8 mouse cellular contexts compared by ENCODE assay signal in genomic region chr13:63565320-63566017, GRCm38 (mm10). TPM values are rescaled to one million over a fixed set of nuclear protein-coding genes. Genes with fewer than 3 reads are reported as not detected.
DNase-seq lines count a peak whose midpoint lies in the region; ATAC-seq and TF ChIP-seq lines count a peak whose summit lies in the region.

No protein-coding gene starts in this region.

- peaks cover 2% of the 10 kb centered on the region; the same call in 1 of the 2 replicates for H3K27me3 ChIP-seq in embryonic facial prominence, embryonic 12.5 days
- H3K27me3 ChIP-seq in hindbrain, embryonic 16.5 days (replicated peaks; ENCODE audit: control insufficient read depth, insufficient read depth, low read length): peaks cover 5% of the 10 kb centered on the region
- no peaks in the 10 kb centered on the region for H3K27me3 ChIP-seq in lung, postnatal 0 days (replicated peaks; ENCODE audit: insufficient read depth, low read length)
- no peaks in the 10 kb centered on the region for H3K27me3 ChIP-seq in stomach, embryonic 14.5 days (ENCODE audit: control insufficient read depth, insufficient read depth, low read length)

- peaks cover 26% of the 10 kb centered on the region for H3K4me1 ChIP-seq in embryonic facial prominence, embryonic 12.5 days
- peaks cover 24% of the 10 kb centered on the region for H3K4me1 ChIP-seq in hindbrain, embryonic 16.5 days (ENCODE audit: control insufficient read depth, insufficient read depth, low read depth, low read length)
- peaks cover 10% of the 10 kb centered on the region; the same call in 1 of the 2 replicates for H3K4me1 ChIP-seq in lung, postnatal 0 days (ENCODE audit: insufficient read depth, low read depth, low read length)
- peaks cover 9% of the 10 kb centered on the region; the same call in 1 of the 2 replicates for H3K4me1 ChIP-seq in stomach, embryonic 14.5 days (ENCODE audit: control insufficient read depth, insufficient read depth, low read length)

- peak; percentile 40 to 57 for DNase-seq in left cerebral cortex, postnatal 25 days (ENCODE audit: low spot score in 2 of 2)
- DNase-seq in left cerebral cortex, adult 11 months (ENCODE audit: low spot score): no peak
- peak; percentile 57 for DNase-seq in ZHBTc4 (ENCODE audit: low read depth, low spot score)
- no peak for DNase-seq in lung, postnatal 0 days (ENCODE audit: low spot score)
- no peak for DNase-seq in layer of hippocampus, postnatal 14 days (ENCODE audit: low spot score in 2 of 2)

- no peak for ATAC-seq in embryonic facial prominence, embryonic 12.5 days (ENCODE audit: insufficient number of reproducible peaks, insufficient read depth, low FRiP score, low TSS enrichment)
- ATAC-seq in hindbrain, embryonic 16.5 days: no peak
- no peak for ATAC-seq in lung, postnatal 0 days
- ATAC-seq in stomach, embryonic 14.5 days (ENCODE audit: insufficient number of reproducible peaks, insufficient read depth, low FRiP score, low read depth): no peak

- no peaks in the 10 kb centered on the region for H3K36me3 ChIP-seq in embryonic facial prominence, embryonic 12.5 days
- no peaks in the 10 kb centered on the region for H3K36me3 ChIP-seq in hindbrain, embryonic 16.5 days (ENCODE audit: control insufficient read depth, insufficient read depth, low read length)
- no peaks in the 10 kb centered on the region; the same call in 1 of the 2 replicates for H3K36me3 ChIP-seq in lung, postnatal 0 days (ENCODE audit: insufficient read depth, low read length)
- peaks cover 18% of the 10 kb centered on the region for H3K36me3 ChIP-seq in stomach, embryonic 14.5 days (ENCODE audit: control insufficient read depth, insufficient read depth, low read length)

- under 1% methylated on average over 82 of the region's 99 CpGs for WGBS in embryonic facial prominence, embryonic 12.5 days
- under 1% methylated on average over 50 of the region's 99 CpGs for WGBS in hindbrain, embryonic 16.5 days
- WGBS in lung, postnatal 0 days: under 1% methylated on average over 57 of the region's 99 CpGs
- WGBS in stomach, embryonic 14.5 days: under 1% methylated on average over 78 of the region's 99 CpGs

- peak overlapping the region; percentile 98 for H3K4me3 ChIP-seq in embryonic facial prominence, embryonic 12.5 days
- peak overlapping the region; percentile 93 for H3K4me3 ChIP-seq in hindbrain, embryonic 16.5 days (ENCODE audit: low read length)
- peak overlapping the region; percentile 87 for H3K4me3 ChIP-seq in lung, postnatal 0 days (ENCODE audit: low read depth, low read length)
- H3K4me3 ChIP-seq in stomach, embryonic 14.5 days (ENCODE audit: low read depth, low read length): peak overlapping the region; percentile 95

- intact Hi-C loops in left cerebral cortex, postnatal 25 days (cut with DNase I): loop anchor here (2.0 to 5.0 kb wide), 5 partner anchors 77 to 597 kb away; partner anchors contain the start of gene Habp4

- no peak for TF ChIP-seq CTCF in lung, postnatal 0 days (IDR thresholded peaks at IDR 0.05)

- H3K9me3 ChIP-seq in embryonic facial prominence, embryonic 12.5 days: no peaks in the 10 kb centered on the region
- H3K9me3 ChIP-seq in hindbrain, embryonic 16.5 days (ENCODE audit: control insufficient read depth, low read length): no peaks in the 10 kb centered on the region
- no peaks in the 10 kb centered on the region for H3K9me3 ChIP-seq in lung, postnatal 0 days (ENCODE audit: low read length)
- no peaks in the 10 kb centered on the region for H3K9me3 ChIP-seq in stomach, embryonic 14.5 days (ENCODE audit: control insufficient read depth, low read depth, low read length)

- no peak for TF ChIP-seq EP300 in lung, postnatal 0 days (IDR thresholded peaks at IDR 0.05)

- peak overlapping the region; percentile 95 for H3K4me2 ChIP-seq in embryonic facial prominence, embryonic 12.5 days (replicated peaks)
- H3K4me2 ChIP-seq in hindbrain, embryonic 16.5 days (ENCODE audit: low read length): peak overlapping the region; percentile 98
- peak overlapping the region; percentile 91 for H3K4me2 ChIP-seq in lung, postnatal 0 days (replicated peaks; ENCODE audit: low read depth, low read length)
- H3K4me2 ChIP-seq in stomach, embryonic 14.5 days (replicated peaks; ENCODE audit: low read depth, low read length): peak overlapping the region; percentile 95

- H3K27ac ChIP-seq in embryonic facial prominence, embryonic 12.5 days: peak overlapping the region; percentile 100
- peak overlapping the region; percentile 98 for H3K27ac ChIP-seq in hindbrain, embryonic 16.5 days (ENCODE audit: low read depth, low read length)
- peak overlapping the region; percentile 98 for H3K27ac ChIP-seq in lung, postnatal 0 days (ENCODE audit: low read length)
- peak overlapping the region; percentile 99 for H3K27ac ChIP-seq in stomach, embryonic 14.5 days (ENCODE audit: low read length)

- peak overlapping the region; percentile 100 for H3K9ac ChIP-seq in embryonic facial prominence, embryonic 12.5 days
- H3K9ac ChIP-seq in hindbrain, embryonic 16.5 days (ENCODE audit: low read depth, low read length): peak overlapping the region; percentile 95
- H3K9ac ChIP-seq in lung, postnatal 0 days (replicated peaks; ENCODE audit: low read depth): peak overlapping the region; percentile 86
- H3K9ac ChIP-seq in stomach, embryonic 14.5 days (replicated peaks; ENCODE audit: low read depth, low read length): peak overlapping the region; percentile 100

RNA-seq across cellular contexts. Expression of gene Ptch1, which starts 7.9 kb away (rescaled TPM):
- total RNA-seq in left cerebral cortex, postnatal 25 days (2021): 10 to 100 TPM; 44.5 to 48.0 TPM
- 24.9 and 29.2 TPM in 2 replicates for polyA plus RNA-seq in embryonic facial prominence, embryonic 12.5 days (2016; fragmentation: Nextera tagmentation; extraction: Ambion mirVana)
- polyA plus RNA-seq in hindbrain, embryonic 16.5 days (2015; fragmentation: Nextera tagmentation; extraction: Ambion mirVana): 15.3 and 17.3 TPM in 2 replicates
- 15.2 and 21.3 TPM in 2 replicates for polyA plus RNA-seq in lung, postnatal 0 days (2015; fragmentation: Nextera tagmentation; extraction: Ambion mirVana)
- polyA plus RNA-seq in stomach, embryonic 14.5 days (2014; fragmentation: Nextera tagmentation; extraction: Ambion mirVana): 71.5 and 79.8 TPM in 2 replicates
- 10 to 100 TPM; 40.2 to 48.1 TPM for total RNA-seq in layer of hippocampus, postnatal 14 days (2021)

Comparison
In these comparisons a context has a peak if more than half of its experiments do, and no peak if none do; other contexts are left out.
1. DNase-seq: peak in left cerebral cortex, postnatal 25 days (2 of 2) and ZHBTc4 (single experiment); none in left cerebral cortex, adult 11 months (single experiment), lung, postnatal 0 days (single experiment) and layer of hippocampus, postnatal 14 days (0 of 2).
2. Peak in every context shown above with its lines, with median percentiles within 50 percentile points of each other: H3K27ac ChIP-seq, H3K4me2 ChIP-seq, H3K4me3 ChIP-seq and H3K9ac ChIP-seq.